Mouse (Mus musculus): ENCODE results near the gene Acsl1.

GRCm38 (mm10) chr8:46568942-46569341 is 98.1 kb downstream of the Acsl1 start:
- no peak for TF ChIP-seq CTCF (IDR thresholded peaks at IDR 0.05; ENCODE audit: insufficient read depth, low read depth, low read length)
- no peak for TF ChIP-seq POLR2A (IDR thresholded peaks at IDR 0.05; ENCODE audit: insufficient read depth, low read depth, low read length)

All from olfactory bulb, adult 2 months (tissue).